Mouse (Mus musculus) forebrain, embryonic 10.5 days (tissue): ENCODE results near the gene Shc1. TPM values are rescaled to one million over a fixed set of nuclear protein-coding genes. Genes with fewer than 3 reads are reported as not detected.

Experiments used
- polyA plus RNA-seq: library from polyadenylated mRNA; unstranded; fragments of >200 nt; fragmentation: Nextera tagmentation; extraction: Ambion mirVana; gene quantifications from 2 replicates; pipeline ENCODE4 v1.2.1, GENCODE M21; 2016

Gene Shc1
- polyA plus RNA-seq, 1 experiment from 2014 or later: 49.4 TPM

Other genes starting within 250 kb of the Shc1 start
- gene Scamp3, start 241.0 kb upstream of the Shc1 start, polyA plus RNA-seq: 100 and 103 TPM in 2 replicates
- gene Fam189b, start 235.3 kb upstream of the Shc1 start, polyA plus RNA-seq: 25.1 and 25.6 TPM in 2 replicates
- 34.2 and 34.7 TPM in 2 replicates for gene Gba, start 215.5 kb upstream of the Shc1 start, polyA plus RNA-seq
- gene Thbs3, start 203.3 kb upstream of the Shc1 start, polyA plus RNA-seq: 65.8 and 78.2 TPM in 2 replicates
- 227 and 242 TPM in 2 replicates for gene Mtx1, start 191.4 kb upstream of the Shc1 start, polyA plus RNA-seq
- 1.7 and 1.8 TPM in 2 replicates for gene Muc1, start 189.4 kb upstream of the Shc1 start, polyA plus RNA-seq
- 260 and 275 TPM in 2 replicates for gene Krtcap2, start 172.5 kb upstream of the Shc1 start, polyA plus RNA-seq
- 4.4 and 5.4 TPM in 2 replicates for gene Trim46, start 172.1 kb upstream of the Shc1 start, polyA plus RNA-seq
- 76.7 and 78.6 TPM in 2 replicates for gene Dpm3, start 159.1 kb upstream of the Shc1 start, polyA plus RNA-seq
- gene Slc50a1, start 147.9 kb upstream of the Shc1 start, polyA plus RNA-seq: 25.1 and 26.0 TPM in 2 replicates
- 12.9 and 13.2 TPM in 2 replicates for gene Efna1, start 137.3 kb upstream of the Shc1 start, polyA plus RNA-seq
- 3.0 and 4.0 TPM in 2 replicates for gene Efna3, start 95.5 kb upstream of the Shc1 start, polyA plus RNA-seq
- 27.6 and 28.7 TPM in 2 replicates for gene Efna4, start 80.4 kb upstream of the Shc1 start, polyA plus RNA-seq
- gene Adam15, start 68.4 kb upstream of the Shc1 start, polyA plus RNA-seq: 32.1 and 39.5 TPM in 2 replicates
- gene Dcst2, start 56.5 kb upstream of the Shc1 start, polyA plus RNA-seq: 0.06 and 0.16 TPM in 2 replicates
- 0.23 TPM in 1 of 2 replicates, not detected in the other for gene Dcst1, start 53.2 kb upstream of the Shc1 start, polyA plus RNA-seq
- gene Zbtb7b, start 23.7 kb upstream of the Shc1 start, polyA plus RNA-seq: 0.65 and 0.69 TPM in 2 replicates
- 0.15 and 0.23 TPM in 2 replicates for gene Lenep, start 15.7 kb upstream of the Shc1 start, polyA plus RNA-seq
- 27.0 and 29.8 TPM in 2 replicates for gene Flad1, start 6.6 kb upstream of the Shc1 start, polyA plus RNA-seq
- 681 and 720 TPM in 2 replicates for gene Cks1b, start 60 bp upstream of the Shc1 start, polyA plus RNA-seq
- gene Pygo2, start 11.8 kb downstream of the Shc1 start, polyA plus RNA-seq: 34.9 and 40.9 TPM in 2 replicates
- 16.4 and 16.6 TPM in 2 replicates for gene Pbxip1, start 18.3 kb downstream of the Shc1 start, polyA plus RNA-seq
- 72.0 and 75.3 TPM in 2 replicates for gene Pmvk, start 36.1 kb downstream of the Shc1 start, polyA plus RNA-seq
- gene Kcnn3, start 101.7 kb downstream of the Shc1 start, polyA plus RNA-seq: 0.81 and 0.92 TPM in 2 replicates